Mouse (Mus musculus): ENCODE measurements at regions not wholly inside any gene's neighbourhood (a gene's known extent, or its start where the extent isn't known, plus 50 kb on each side); places are given as distances from the start of the nearest gene placed in this dataset.

DNA sequence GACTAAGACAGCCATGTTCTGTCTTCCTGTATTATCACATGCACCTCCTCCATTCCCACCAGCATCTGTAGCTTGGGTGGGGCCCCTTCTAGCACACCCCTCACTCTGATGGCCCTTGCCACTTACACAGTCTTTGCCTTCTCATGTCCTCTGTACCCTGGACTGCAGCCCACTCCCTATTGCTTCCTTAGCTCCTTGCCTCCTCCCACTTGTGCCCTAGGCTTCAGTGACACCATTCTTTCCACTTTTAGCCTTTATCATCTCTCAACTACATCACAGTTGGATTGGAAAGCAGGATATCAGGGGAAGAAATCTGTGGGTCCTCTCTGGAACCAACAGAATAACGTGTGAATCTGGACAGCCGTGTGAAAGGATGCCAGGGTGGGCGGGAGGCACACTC is 100.4 kb upstream of the Cops8 start:
- no peak for TF ChIP-seq POLR2A (IDR thresholded peaks at IDR 0.05; ENCODE audit: borderline replicate concordance, control insufficient read depth, low read depth, low read length)
- TF ChIP-seq CTCF (IDR thresholded peaks at IDR 0.05; ENCODE audit: control insufficient read depth, insufficient read depth, low read length) = no peak
